Mouse (Mus musculus) liver, embryonic 14.5 days (tissue): ENCODE results near the gene Cspg5. TPM values are rescaled to one million over a fixed set of nuclear protein-coding genes. Genes with fewer than 3 reads are reported as not detected.
A peak's percentile ranks its signal among the peaks of the same experiment; 100 is the strongest.

Source experiments
- ATAC-seq: fragments of 200-750 bp; cut with Nextera tagmentation; 2 replicates; pipeline ENCODE4 v1.8.0; 2017; ENCODE audit warnings: moderate number of reproducible peaks, mild to moderate bottlenecking, moderate library complexity; ENCODE audit not compliant: insufficient read depth
- DNase-seq, 3 experiments: peaks; one replicate each; pipeline ENCODE4 v3.0.0-alpha.2; 2012 to 2013; ENCODE audit warnings: low read depth in 3 of 3, low spot score in 3 of 3
- H3K27ac ChIP-seq: fragments of 300-500 bp; sonication (generic); 2 replicates; pipeline ENCODE4 v1.5.1; 2014; ENCODE audit warnings: moderate library complexity, mild to moderate bottlenecking, control low read depth, inconsistent platforms
- H3K27me3 ChIP-seq: fragments of 300-500 bp; sonication (generic); 2 replicates; pipeline ENCODE4 v1.6.1; 2014; ENCODE audit warnings: mild to moderate bottlenecking, low read length, moderate library complexity; ENCODE audit not compliant: control insufficient read depth, insufficient read depth
- H3K36me3 ChIP-seq: fragments of 300-500 bp; sonication (generic); replicated peaks from 2 replicates; pipeline ENCODE4 v1.6.1; 2014; ENCODE audit warnings: low read depth; ENCODE audit not compliant: control insufficient read depth, insufficient read depth
- H3K4me1 ChIP-seq, 2 experiments: fragments of 200-500 bp in 1 of 2; fragments of 300-500 bp in 1 of 2; sonication (generic) in 1 of 2; replicated peaks; 2 replicates each; pipeline ENCODE4 v1.6.1; 2012 to 2014; ENCODE audit warnings: antibody characterized with exemption in 1 of 2, inconsistent platforms in 1 of 2, low read length in 1 of 2; ENCODE audit not compliant: control insufficient read depth in 2 of 2, insufficient read depth in 2 of 2
- H3K4me2 ChIP-seq: fragments of 300-500 bp; sonication (generic); 2 replicates; pipeline ENCODE4 v1.6.1; 2014; ENCODE audit warnings: low read depth, mild to moderate bottlenecking, control low read depth, moderate library complexity
- H3K4me3 ChIP-seq, 2 experiments: fragments of 200-500 bp in 1 of 2; fragments of 300-500 bp in 1 of 2; sonication (generic) in 1 of 2; 2 replicates each; pipeline ENCODE4 v1.5.1; 2012 to 2014; ENCODE audit warnings: low read depth in 2 of 2, low read length in 2 of 2, mild to moderate bottlenecking in 2 of 2, control low read depth in 1 of 2, inconsistent platforms in 1 of 2, moderate library complexity in 1 of 2; ENCODE audit not compliant: insufficient read depth in 1 of 2
- H3K9ac ChIP-seq: fragments of 300-500 bp; sonication (generic); replicated peaks from 2 replicates; pipeline ENCODE4 v1.6.1; 2014; ENCODE audit warnings: mild to moderate bottlenecking, control low read depth, moderate library complexity
- H3K9me3 ChIP-seq: fragments of 300-500 bp; sonication (generic); 2 replicates; pipeline ENCODE4 v1.6.1; 2016; ENCODE audit warnings: low read length, mixed read lengths; ENCODE audit not compliant: control insufficient read depth
- CTCF ChIP-seq: IDR thresholded peaks from 2 replicates; pipeline ENCODE4 v1.5.1; 2016; ENCODE audit warnings: antibody characterized with exemption, low read depth, control low read depth
- EP300 ChIP-seq: IDR thresholded peaks from 2 replicates; pipeline ENCODE4 v1.6.1; 2016; ENCODE audit warnings: antibody characterized with exemption, low read depth
- WGBS: fragments of 180-500 bp; shearing (Covaris S2); extraction: QIAGEN DNeasy Blood & Tissue Kit; methylation state at CpG from one replicate; pipeline ENCODE4 v1.1.7; 2014; ENCODE audit not compliant: insufficient replicate concordance; 5-methylcytosine and 5-hydroxymethylcytosine counted together
- microRNA-seq: library from miRNA; unstranded; fragments of <30 nt; microRNA quantifications from one replicate; pipeline ENCODE4, GENCODE M21; 2016
- polyA plus RNA-seq, 2 experiments: library from polyadenylated mRNA; depleted of rRNA in 1 of 2; stranded (reverse) in 1 of 2; unstranded in 1 of 2; fragments of >200 nt; fragmentation: Nextera tagmentation in 1 of 2; extraction: Ambion mirVana in 1 of 2; gene quantifications; 2 replicates each; pipeline versions ENCODE4 v1.2.1 to v1.2.3; 2012 to 2014

The Cspg5 gene
- polyA plus RNA-seq, 2 experiments: 0.13 TPM

GRCm38 (mm10) chr9:110296867-110297627 is 53.5 kb downstream of the Cspg5 start:
- peak; percentile 45 to 50 (median 49) for DNase-seq
- H3K4me1 ChIP-seq: no peaks in the 10 kb centered on the region
- TF ChIP-seq EP300 (no peak), CTCF (peak; percentile 93)
- no peak for ATAC-seq
- no peaks in the 10 kb centered on the region for H3K36me3 ChIP-seq
- H3K27ac ChIP-seq: no peak overlapping the region
- H3K4me2 ChIP-seq: no peak overlapping the region
- no peak overlapping the region for H3K4me3 ChIP-seq
- no peaks in the 10 kb centered on the region; the same call in 1 of the 2 replicates for H3K9me3 ChIP-seq
- WGBS: under 1% methylated on average over 5 of the region's 5 CpGs
- no peaks in the 10 kb centered on the region for H3K27me3 ChIP-seq
- no peak overlapping the region for H3K9ac ChIP-seq

DNA sequence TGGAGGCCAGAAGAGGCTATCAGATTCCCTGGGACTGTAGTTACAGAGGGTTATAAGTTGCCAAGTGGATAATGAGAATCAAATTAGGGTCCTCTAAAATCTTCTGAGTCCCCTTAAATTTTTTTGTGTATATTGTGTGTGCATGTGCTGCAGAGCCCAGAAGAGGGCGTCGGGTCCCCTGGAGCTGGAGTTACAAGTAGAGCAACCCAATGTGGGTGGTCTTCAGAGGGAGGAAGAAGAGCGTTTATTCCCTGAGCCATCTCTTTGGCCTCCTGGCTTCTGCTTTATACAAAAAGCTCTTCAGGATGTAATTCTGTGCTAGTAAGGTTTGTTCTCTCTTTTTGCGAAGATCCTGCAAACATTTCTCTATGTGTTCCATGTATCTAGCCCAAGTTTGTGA is 60.9 kb downstream of the Cspg5 start:
- ATAC-seq (no peak; the same call in 1 of the 2 replicates), DNase-seq (peak in 1 of 3 experiments; percentile 42)
- peak overlapping the region; percentile 77 for H3K9ac ChIP-seq
- peak overlapping the region; percentile 77 to 78 for H3K4me3 ChIP-seq
- WGBS: 4% methylated on average over 4 of the region's 4 CpGs
- H3K4me1 ChIP-seq: peaks cover 11 to 13% of the 10 kb centered on the region in 2 experiments
- H3K27me3 ChIP-seq: no peaks in the 10 kb centered on the region
- H3K9me3 ChIP-seq: no peaks in the 10 kb centered on the region; the same call in 1 of the 2 replicates
- TF ChIP-seq EP300 (no peak), CTCF (peak; percentile 52)
- H3K36me3 ChIP-seq: no peaks in the 10 kb centered on the region
- H3K27ac ChIP-seq: peak overlapping the region; percentile 48
- H3K4me2 ChIP-seq: peak overlapping the region; percentile 95

DNA sequence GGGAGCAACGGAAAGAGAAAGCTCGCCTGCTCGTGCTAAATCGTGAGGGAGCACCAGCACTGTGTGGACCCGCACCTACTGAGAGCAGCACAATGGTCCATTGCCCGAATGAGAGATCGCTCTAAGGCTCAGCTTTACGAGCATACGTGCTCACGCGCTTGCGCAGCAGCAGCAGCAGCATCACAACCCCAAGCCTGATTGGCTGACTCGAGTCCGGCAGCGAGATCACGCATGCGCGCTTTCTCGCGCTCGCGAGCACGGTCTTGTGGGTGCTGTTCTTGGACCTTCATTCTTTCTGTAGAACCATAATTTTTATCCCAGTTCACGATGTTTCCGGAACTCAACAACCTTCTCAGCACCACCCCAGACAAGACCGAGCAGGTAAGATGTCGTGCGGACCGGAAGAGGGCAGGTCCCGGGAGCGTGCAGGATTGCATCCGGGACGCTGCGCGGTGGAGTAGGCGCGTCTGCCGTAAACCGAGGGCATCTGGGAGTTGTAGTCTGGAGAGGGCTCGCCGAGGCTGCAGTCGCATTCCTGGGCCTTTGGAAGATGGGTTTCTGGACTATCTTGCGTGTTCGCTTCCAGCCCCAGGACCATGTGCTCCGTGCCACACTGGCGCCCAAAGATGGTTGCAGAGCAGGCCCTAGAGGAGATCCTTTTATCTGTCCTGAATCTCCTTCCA is 61.5 kb downstream of the Cspg5 start, which contains the start of gene Elp6:
Gene Elp6, plus strand, starts transcription at position 205 of the 683 bp plus-strand sequence.
- Histone ChIP-seq H3K9me3 (no peaks in the 10 kb centered on the region; the same call in 1 of the 2 replicates), H3K9ac (peak within 1 kb of the TSS; percentile 77), H3K4me1 (peaks cover 11 to 13% of the 10 kb centered on the region in 2 experiments), H3K4me3 (peak within 1 kb of the TSS; percentile 77 to 78), H3K27me3 (no peaks in the 10 kb centered on the region), H3K27ac (peak within 1 kb of the TSS; percentile 48), H3K36me3 (peaks cover 2% of the 10 kb centered on the region), H3K4me2 (peak within 1 kb of the TSS; percentile 95)
- peak; percentile 82 to 86 (median 85) for DNase-seq
- ATAC-seq: peak; percentile 98
- TF ChIP-seq CTCF: no peak; the same call in 1 of the 2 replicates
- no peak for TF ChIP-seq EP300
- WGBS: under 1% methylated on average over 46 of the region's 46 CpGs

GRCm38 (mm10) chr9:110306371-110306770 is 62.8 kb downstream of the Cspg5 start:
- peak overlapping the region; percentile 95 for H3K4me2 ChIP-seq
- 46% methylated on average over 5 of the region's 5 CpGs for WGBS
- peaks cover 3% of the 10 kb centered on the region for H3K36me3 ChIP-seq
- DNase-seq (no peak), ATAC-seq (no peak)
- no peak for TF ChIP-seq EP300
- no peaks in the 10 kb centered on the region; the same call in 1 of the 2 replicates for H3K9me3 ChIP-seq
- H3K4me1 ChIP-seq: peaks cover 11 to 13% of the 10 kb centered on the region in 2 experiments
- H3K27me3 ChIP-seq: no peaks in the 10 kb centered on the region
- peak overlapping the region in 1 of 2 experiments; percentile 19; a peak in 1 of 4 replicates for H3K4me3 ChIP-seq
- H3K9ac ChIP-seq: no peak overlapping the region
- no peak overlapping the region for H3K27ac ChIP-seq

Small RNA genes within 50 kb of the gene (microRNA-seq; reads per million reads assigned to microRNA genes)
- gene Mir6236: 124 reads per million, percentile 49 among the genes with 10 or more reads in this experiment

Other genes starting within 250 kb of the Cspg5 start
- 9.8 and 13.5 TPM in 2 replicates for gene Smarcc1, start 126.1 kb upstream of the Cspg5 start, polyA plus RNA-seq (2012; rRNA removed)
- gene Smarcc1, start 126.1 kb upstream of the Cspg5 start, polyA plus RNA-seq (2014; fragmentation: Nextera tagmentation; extraction: Ambion mirVana): 31.4 and 35.5 TPM in 2 replicates
- gene Dhx30, start 126.0 kb upstream of the Cspg5 start, polyA plus RNA-seq (2012; rRNA removed): 21.3 and 24.9 TPM in 2 replicates
- gene Dhx30, start 126.0 kb upstream of the Cspg5 start, polyA plus RNA-seq (2014; fragmentation: Nextera tagmentation; extraction: Ambion mirVana): 27.4 and 37.1 TPM in 2 replicates
- 7.7 and 8.0 TPM in 2 replicates for gene Elp6, start 61.4 kb downstream of the Cspg5 start, polyA plus RNA-seq (2012; rRNA removed)
- 6.3 and 7.5 TPM in 2 replicates for gene Elp6, start 61.4 kb downstream of the Cspg5 start, polyA plus RNA-seq (2014; fragmentation: Nextera tagmentation; extraction: Ambion mirVana)
- 9.4 and 12.3 TPM in 2 replicates for gene Scap, start 89.5 kb downstream of the Cspg5 start, polyA plus RNA-seq (2012; rRNA removed)
- 15.6 and 18.9 TPM in 2 replicates for gene Scap, start 89.5 kb downstream of the Cspg5 start, polyA plus RNA-seq (2014; fragmentation: Nextera tagmentation; extraction: Ambion mirVana)
- gene Ptpn23, start 164.4 kb downstream of the Cspg5 start, polyA plus RNA-seq (2012; rRNA removed): 3.9 and 4.3 TPM in 2 replicates
- gene Ptpn23, start 164.4 kb downstream of the Cspg5 start, polyA plus RNA-seq (2014; fragmentation: Nextera tagmentation; extraction: Ambion mirVana): 2.8 and 3.8 TPM in 2 replicates
- 38.4 and 42.6 TPM in 2 replicates for gene Ngp, start 176.0 kb downstream of the Cspg5 start, polyA plus RNA-seq (2012; rRNA removed)
- gene Ngp, start 176.0 kb downstream of the Cspg5 start, polyA plus RNA-seq (2014; fragmentation: Nextera tagmentation; extraction: Ambion mirVana): 91.5 and 124 TPM in 2 replicates
- 2.4 and 2.8 TPM in 2 replicates for gene Klhl18, start 232.9 kb downstream of the Cspg5 start, polyA plus RNA-seq (2012; rRNA removed)
- 1.8 and 2.4 TPM in 2 replicates for gene Klhl18, start 232.9 kb downstream of the Cspg5 start, polyA plus RNA-seq (2014; fragmentation: Nextera tagmentation; extraction: Ambion mirVana)
- gene Kif9, start 233.2 kb downstream of the Cspg5 start, polyA plus RNA-seq (2012; rRNA removed): 0.10 and 0.19 TPM in 2 replicates
- 0.10 and 0.37 TPM in 2 replicates for gene Kif9, start 233.2 kb downstream of the Cspg5 start, polyA plus RNA-seq (2014; fragmentation: Nextera tagmentation; extraction: Ambion mirVana)